Mouse (Mus musculus) G1E-ER4 (cell line): ENCODE data around the gene Lrmda. TPM values are rescaled to one million over a fixed set of nuclear protein-coding genes. Genes with fewer than 3 reads are reported as not detected.

Source experiments
- GATA1 ChIP-seq: IDR thresholded peaks from one replicate; pipeline ENCODE4 v1.8.0; 2012; ENCODE audit warnings: low read length, inconsistent platforms
- polyA plus RNA-seq: library from polyadenylated mRNA; stranded (reverse); fragments of >175 nt; gene quantifications from 2 replicates; pipeline ENCODE4 v1.2.3, GENCODE M21; 2012

Lrmda gene
- polyA plus RNA-seq, 1 experiment: not detected

GRCm38 (mm10) chr14:22048900-22049199 is 29.3 kb downstream of the Lrmda start:
- no peak for TF ChIP-seq GATA1

GRCm38 (mm10) chr14:22049282-22049681 is 29.8 kb downstream of the Lrmda start:
- no peak for TF ChIP-seq GATA1

- TF ChIP-seq GATA1: no peak
These were observed 32.6 kb downstream of the Lrmda start for GRCm38 (mm10) chr14:22051941-22052664.

- TF ChIP-seq GATA1: no peak
These were observed 36.1 kb downstream of the Lrmda start for GRCm38 (mm10) chr14:22055630-22056029.

GRCm38 (mm10) chr14:22056246-22056645 is 36.7 kb downstream of the Lrmda start:
- TF ChIP-seq GATA1: no peak

- TF ChIP-seq GATA1: no peak
These were observed 39.2 kb downstream of the Lrmda start for GRCm38 (mm10) chr14:22058729-22059128.

- no peak for TF ChIP-seq GATA1
These were observed 39.9 kb downstream of the Lrmda start for GRCm38 (mm10) chr14:22059348-22059861.

GRCm38 (mm10) chr14:22060787-22061186 is 41.3 kb downstream of the Lrmda start:
- TF ChIP-seq GATA1: no peak

GRCm38 (mm10) chr14:22062117-22062855 is 42.8 kb downstream of the Lrmda start:
- TF ChIP-seq GATA1: no peak

GRCm38 (mm10) chr14:22069169-22069568 is 49.7 kb downstream of the Lrmda start:
- no peak for TF ChIP-seq GATA1

- TF ChIP-seq GATA1: no peak
These were observed 53.9 kb downstream of the Lrmda start for GRCm38 (mm10) chr14:22073385-22073784.

- no peak for TF ChIP-seq GATA1
These were observed 54.7 kb downstream of the Lrmda start for GRCm38 (mm10) chr14:22074229-22074628.

- TF ChIP-seq GATA1: no peak
These were observed 64.4 kb downstream of the Lrmda start for GRCm38 (mm10) chr14:22083931-22084330.

GRCm38 (mm10) chr14:22085411-22085810 is 65.9 kb downstream of the Lrmda start:
- no peak for TF ChIP-seq GATA1

- TF ChIP-seq GATA1: no peak
These were observed 69.1 kb downstream of the Lrmda start for GRCm38 (mm10) chr14:22088604-22089003.

- TF ChIP-seq GATA1: no peak
These were observed 69.8 kb downstream of the Lrmda start for GRCm38 (mm10) chr14:22089331-22089730.
